Mouse (Mus musculus) liver, embryonic 14.5 days (tissue): Measurements from ENCODE around the gene Mettl25. TPM values are rescaled to one million over a fixed set of nuclear protein-coding genes. Genes with fewer than 3 reads are reported as not detected.

Experiments
- ATAC-seq: fragments of 200-750 bp; cut with Nextera tagmentation; 2 replicates; pipeline ENCODE4 v1.8.0; 2017; ENCODE audit warnings: moderate number of reproducible peaks, mild to moderate bottlenecking, moderate library complexity; ENCODE audit not compliant: insufficient read depth
- DNase-seq, 3 experiments: peaks; one replicate each; pipeline ENCODE4 v3.0.0-alpha.2; 2012 to 2013; ENCODE audit warnings: low read depth in 3 of 3, low spot score in 3 of 3
- H3K27ac ChIP-seq: fragments of 300-500 bp; sonication (generic); 2 replicates; pipeline ENCODE4 v1.5.1; 2014; ENCODE audit warnings: moderate library complexity, mild to moderate bottlenecking, control low read depth, inconsistent platforms
- H3K27me3 ChIP-seq: fragments of 300-500 bp; sonication (generic); 2 replicates; pipeline ENCODE4 v1.6.1; 2014; ENCODE audit warnings: mild to moderate bottlenecking, low read length, moderate library complexity; ENCODE audit not compliant: control insufficient read depth, insufficient read depth
- H3K36me3 ChIP-seq: fragments of 300-500 bp; sonication (generic); replicated peaks from 2 replicates; pipeline ENCODE4 v1.6.1; 2014; ENCODE audit warnings: low read depth; ENCODE audit not compliant: control insufficient read depth, insufficient read depth
- H3K4me1 ChIP-seq, 2 experiments: fragments of 200-500 bp in 1 of 2; fragments of 300-500 bp in 1 of 2; sonication (generic) in 1 of 2; replicated peaks; 2 replicates each; pipeline ENCODE4 v1.6.1; 2012 to 2014; ENCODE audit warnings: antibody characterized with exemption in 1 of 2, inconsistent platforms in 1 of 2, low read length in 1 of 2; ENCODE audit not compliant: control insufficient read depth in 2 of 2, insufficient read depth in 2 of 2
- H3K4me2 ChIP-seq: fragments of 300-500 bp; sonication (generic); 2 replicates; pipeline ENCODE4 v1.6.1; 2014; ENCODE audit warnings: low read depth, mild to moderate bottlenecking, control low read depth, moderate library complexity
- H3K4me3 ChIP-seq, 2 experiments: fragments of 200-500 bp in 1 of 2; fragments of 300-500 bp in 1 of 2; sonication (generic) in 1 of 2; 2 replicates each; pipeline ENCODE4 v1.5.1; 2012 to 2014; ENCODE audit warnings: low read depth in 2 of 2, low read length in 2 of 2, mild to moderate bottlenecking in 2 of 2, control low read depth in 1 of 2, inconsistent platforms in 1 of 2, moderate library complexity in 1 of 2; ENCODE audit not compliant: insufficient read depth in 1 of 2
- H3K9ac ChIP-seq: fragments of 300-500 bp; sonication (generic); replicated peaks from 2 replicates; pipeline ENCODE4 v1.6.1; 2014; ENCODE audit warnings: mild to moderate bottlenecking, control low read depth, moderate library complexity
- H3K9me3 ChIP-seq: fragments of 300-500 bp; sonication (generic); 2 replicates; pipeline ENCODE4 v1.6.1; 2016; ENCODE audit warnings: low read length, mixed read lengths; ENCODE audit not compliant: control insufficient read depth
- CTCF ChIP-seq: IDR thresholded peaks from 2 replicates; pipeline ENCODE4 v1.5.1; 2016; ENCODE audit warnings: antibody characterized with exemption, low read depth, control low read depth
- EP300 ChIP-seq: IDR thresholded peaks from 2 replicates; pipeline ENCODE4 v1.6.1; 2016; ENCODE audit warnings: antibody characterized with exemption, low read depth
- WGBS: fragments of 180-500 bp; shearing (Covaris S2); extraction: QIAGEN DNeasy Blood & Tissue Kit; methylation state at CpG from one replicate; pipeline ENCODE4 v1.1.7; 2014; ENCODE audit not compliant: insufficient replicate concordance; 5-methylcytosine and 5-hydroxymethylcytosine counted together
- polyA plus RNA-seq, 2 experiments: library from polyadenylated mRNA; depleted of rRNA in 1 of 2; stranded (reverse) in 1 of 2; unstranded in 1 of 2; fragments of >200 nt; fragmentation: Nextera tagmentation in 1 of 2; extraction: Ambion mirVana in 1 of 2; gene quantifications; 2 replicates each; pipeline versions ENCODE4 v1.2.1 to v1.2.3; 2012 to 2014

Gene Mettl25
- polyA plus RNA-seq (2012; rRNA removed), result 1.5 and 3.4 TPM in 2 replicates
- polyA plus RNA-seq (2014; fragmentation: Nextera tagmentation; extraction: Ambion mirVana), result 4.7 and 5.4 TPM in 2 replicates

- peaks cover 24% of the 10 kb centered on the region for H3K36me3 ChIP-seq
- peak within 1 kb of the TSS; percentile 86 for H3K4me2 ChIP-seq
- under 1% methylated on average over 88 of the region's 90 CpGs for WGBS
- ATAC-seq, result peak; percentile 98
- H3K27me3 ChIP-seq, result no peaks in the 10 kb centered on the region
- peak; percentile 86 to 89 (median 88) for DNase-seq
- H3K9me3 ChIP-seq, result no peaks in the 10 kb centered on the region
- H3K4me1 ChIP-seq, result peaks cover 0 to 3% of the 10 kb centered on the region in 2 experiments; a peak in 2 of 4 replicates
- TF ChIP-seq EP300, result no peak
- peak; percentile 66 for TF ChIP-seq CTCF
- H3K4me3 ChIP-seq, result peak within 1 kb of the TSS; percentile 77 to 89
- H3K27ac ChIP-seq, result peak within 1 kb of the TSS; percentile 73
- H3K9ac ChIP-seq, result peak within 1 kb of the TSS; percentile 75
Measured at GRCm38 (mm10) chr10:105840928-105841888, at the start of gene Mettl25, which contains the start of gene Ccdc59. Gene Mettl25 (minus strand): TSS chr10:105841380. Gene Ccdc59 (plus strand): TSS chr10:105841067.

- Histone ChIP-seq H3K4me2 (no peak overlapping the region), H3K9me3 (no peaks in the 10 kb centered on the region), H3K36me3 (no peaks in the 10 kb centered on the region), H3K27me3 (no peaks in the 10 kb centered on the region), H3K27ac (no peak overlapping the region), H3K9ac (no peak overlapping the region), H3K4me1 (no peaks in the 10 kb centered on the region), H3K4me3 (no peak overlapping the region)
- TF ChIP-seq EP300, result no peak
- no peak for TF ChIP-seq CTCF
- DNase-seq, result no peak
- 41% methylated on average over 4 of the region's 4 CpGs for WGBS
- ATAC-seq, result no peak
Measured at GRCm38 (mm10) chr10:105867312-105867711, 26.1 kb upstream of the Mettl25 start.

DNA sequence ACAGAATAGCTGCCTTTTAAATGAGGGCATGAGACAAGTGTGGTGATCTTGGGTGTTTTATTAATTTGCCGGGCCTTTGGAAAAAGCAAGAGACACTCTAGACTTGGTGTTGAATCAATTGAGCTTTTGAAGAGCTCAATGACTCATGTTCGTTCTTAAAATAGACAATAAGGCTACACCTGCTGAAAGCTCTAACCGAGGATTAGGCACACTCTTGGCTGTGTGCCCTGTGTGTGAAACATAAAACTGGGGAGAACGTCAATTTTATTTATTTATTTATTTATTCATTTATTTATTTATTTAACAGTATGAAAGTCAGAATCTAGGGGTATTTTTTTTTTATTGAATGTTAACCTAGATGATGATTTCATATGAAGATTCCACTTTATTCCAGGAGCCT, 10.0 kb upstream of the Mettl25 start:
- no peaks in the 10 kb centered on the region for H3K27me3 ChIP-seq
- ATAC-seq (no peak), DNase-seq (no peak)
- H3K4me3 ChIP-seq, result no peak overlapping the region
- no peaks in the 10 kb centered on the region for H3K9me3 ChIP-seq
- no peak for TF ChIP-seq CTCF
- TF ChIP-seq EP300, result no peak
- 81% methylated on average over 4 of the region's 4 CpGs for WGBS
- no peak overlapping the region for H3K27ac ChIP-seq
- H3K36me3 ChIP-seq, result peaks cover 14% of the 10 kb centered on the region
- H3K4me2 ChIP-seq, result no peak overlapping the region
- H3K9ac ChIP-seq, result no peak overlapping the region
- no peaks in the 10 kb centered on the region for H3K4me1 ChIP-seq

DNA sequence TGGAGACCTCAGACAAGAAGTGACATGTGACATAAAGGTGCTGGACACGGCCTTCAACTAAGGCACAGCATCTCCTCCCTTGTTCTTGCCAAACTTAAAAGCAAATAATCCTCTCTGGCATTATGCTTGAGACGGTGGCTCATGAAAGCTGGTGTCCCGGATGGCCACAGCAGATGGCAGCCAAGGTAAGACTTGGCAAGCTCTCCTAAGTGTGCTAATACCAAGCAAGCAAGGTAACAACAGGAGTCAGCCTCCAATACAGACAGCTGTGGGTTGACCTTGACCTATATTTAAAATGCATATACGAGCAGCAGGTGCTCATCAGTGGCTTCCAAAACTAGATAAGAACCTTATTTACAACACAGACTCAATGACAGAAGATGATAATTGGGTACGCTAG, 9.1 kb upstream of the Mettl25 start:
- Histone ChIP-seq H3K4me2 (no peak overlapping the region), H3K27me3 (no peaks in the 10 kb centered on the region), H3K9ac (no peak overlapping the region), H3K9me3 (no peaks in the 10 kb centered on the region), H3K36me3 (peaks cover 19% of the 10 kb centered on the region), H3K4me1 (no peaks in the 10 kb centered on the region), H3K27ac (no peak overlapping the region), H3K4me3 (no peak overlapping the region)
- no peak for ATAC-seq
- TF ChIP-seq EP300 (no peak), CTCF (no peak)
- 76% methylated on average over 5 of the region's 5 CpGs for WGBS
- DNase-seq, result no peak

DNA sequence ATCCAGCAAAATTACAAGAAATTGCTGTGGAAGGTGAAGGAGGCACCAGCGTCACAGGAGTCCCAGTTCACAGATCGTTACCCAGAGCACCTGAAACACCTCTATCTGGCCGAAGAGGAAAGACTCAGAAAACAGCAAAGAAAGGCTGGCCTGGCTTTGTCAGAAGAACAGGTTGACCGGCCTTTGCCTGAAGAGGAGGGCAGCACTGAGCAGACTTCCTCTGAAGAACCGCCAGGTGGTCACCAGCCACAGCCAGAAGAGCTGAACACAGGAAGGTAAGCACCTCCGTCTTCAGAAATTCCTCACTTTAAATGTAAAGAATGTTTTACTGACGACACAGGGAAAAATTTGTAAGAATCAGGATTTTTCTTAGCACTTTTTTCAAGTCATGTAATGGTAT, 1.4 kb upstream of the Mettl25 start:
- TF ChIP-seq CTCF (0 out of 2 replicates have a peak, but pooled peaks have one; percentile 15), EP300 (no peak)
- H3K27me3 ChIP-seq, result no peaks in the 10 kb centered on the region
- ATAC-seq (no peak), DNase-seq (no peak)
- no peak overlapping the region for H3K9ac ChIP-seq
- no peaks in the 10 kb centered on the region for H3K9me3 ChIP-seq
- peaks cover 30% of the 10 kb centered on the region for H3K36me3 ChIP-seq
- H3K4me2 ChIP-seq, result peak overlapping the region; percentile 86
- H3K4me1 ChIP-seq, result peaks cover 0 to 3% of the 10 kb centered on the region in 2 experiments; a peak in 2 of 4 replicates
- H3K4me3 ChIP-seq, result peak overlapping the region in 1 of 2 experiments; percentile 77; a peak in 2 of 4 replicates
- 69% methylated on average over 7 of the region's 7 CpGs for WGBS
- H3K27ac ChIP-seq, result no peak overlapping the region
